Mouse (Mus musculus) adrenal gland, postnatal 14 days (tissue): ENCODE results near the gene Art5. TPM values are rescaled to one million over a fixed set of nuclear protein-coding genes. Genes with fewer than 3 reads are reported as not detected.

ENCODE experiments used
- DNase-seq: peaks from one replicate; pipeline ENCODE4 v3.0.0; 2021; ENCODE audit warnings: mixed read lengths
- long read RNA-seq, 2 experiments: library from polyadenylated mRNA; stranded (forward); transcript quantifications; one replicate each; pipeline ENCODE4 v2.0.0; 2021
- total RNA-seq: library from RNA; stranded (reverse); gene quantifications from 2 replicates; pipeline ENCODE4 v1.2.3, GENCODE M21; 2021

The Art5 gene
- 0.44 TPM in 1 of 2 replicates, not detected in the other for total RNA-seq
- long read RNA-seq, experiment 1 = 0 reads
- long read RNA-seq, experiment 2 = 0 reads

GRCm38 (mm10) chr7:102109171-102109570 is at the start of gene Art5:
TSS of gene Art5 (minus strand) at chr7:102109489.
- DNase-seq = no peak

- DNase-seq = peak; percentile 36
These were observed 44.4 kb upstream of the Art5 start for GRCm38 (mm10) chr7:102153691-102154090.

- no peak for DNase-seq
These were observed 28.6 kb upstream of the Art5 start for GRCm38 (mm10) chr7:102137898-102138297.

GRCm38 (mm10) chr7:102137464-102137863 is 28.2 kb upstream of the Art5 start:
- DNase-seq = peak; percentile 56

- no peak for DNase-seq
These were observed 23.1 kb upstream of the Art5 start for GRCm38 (mm10) chr7:102132395-102132794.

- no peak for DNase-seq
These were observed 11.0 kb upstream of the Art5 start for GRCm38 (mm10) chr7:102120326-102120725.

- no peak for DNase-seq
These were observed 8.1 kb upstream of the Art5 start for GRCm38 (mm10) chr7:102117382-102117781.

- no peak for DNase-seq
These were observed 7.5 kb upstream of the Art5 start, which contains the start of gene Chrna10 for GRCm38 (mm10) chr7:102116579-102117331. TSS of gene Chrna10 (minus strand) at chr7:102116828.

GRCm38 (mm10) chr7:102113151-102113729 is 4.0 kb upstream of the Art5 start:
- DNase-seq = peak; percentile 49

- no peak for DNase-seq
These were observed 457 bp upstream of the Art5 start for GRCm38 (mm10) chr7:102109746-102110145.

- DNase-seq = no peak
These were observed 1.1 kb downstream of the Art5 start for GRCm38 (mm10) chr7:102108206-102108605.

- DNase-seq = peak; percentile 27
These were observed 2.6 kb downstream of the Art5 start for GRCm38 (mm10) chr7:102106700-102107141.

GRCm38 (mm10) chr7:102104126-102104525 is 5.2 kb downstream of the Art5 start:
- DNase-seq = no peak

GRCm38 (mm10) chr7:102103555-102103954 is 5.7 kb downstream of the Art5 start:
- DNase-seq = no peak

GRCm38 (mm10) chr7:102102696-102103095 is 6.6 kb downstream of the Art5 start:
- peak; percentile 43 for DNase-seq

- no peak for DNase-seq
These were observed 7.0 kb downstream of the Art5 start for GRCm38 (mm10) chr7:102102241-102102640.

GRCm38 (mm10) chr7:102101487-102101886 is 7.8 kb downstream of the Art5 start, which contains the start of gene Art1:
TSS of gene Art1 (plus strand) at chr7:102101743.
- no peak for DNase-seq

- no peak for DNase-seq
These were observed 8.4 kb downstream of the Art5 start for GRCm38 (mm10) chr7:102100868-102101267.

GRCm38 (mm10) chr7:102099760-102100661 is 9.3 kb downstream of the Art5 start:
- no peak for DNase-seq

- no peak for DNase-seq
These were observed 22.0 kb downstream of the Art5 start for GRCm38 (mm10) chr7:102087336-102087735.

GRCm38 (mm10) chr7:102084041-102084696 is 25.1 kb downstream of the Art5 start:
- DNase-seq = no peak

- DNase-seq = no peak
These were observed 26.5 kb downstream of the Art5 start, which contains the start of gene Trpc2 for GRCm38 (mm10) chr7:102082816-102083215. TSS of gene Trpc2 (plus strand) at chr7:102083116.
